Mouse (Mus musculus) lung, embryonic 16.5 days (tissue): ENCODE results near the gene Bhlhe23. TPM values are rescaled to one million over a fixed set of nuclear protein-coding genes. Genes with fewer than 3 reads are reported as not detected.

Experiments used
- ATAC-seq: fragments of 200-750 bp; cut with Nextera tagmentation; 2 replicates; pipeline ENCODE4 v1.8.0; 2017; ENCODE audit warnings: low read depth, mild to moderate bottlenecking, moderate library complexity
- H3K27ac ChIP-seq: fragments of 300-500 bp; sonication (generic); 2 replicates; pipeline ENCODE4 v1.5.1; 2014; ENCODE audit warnings: mild to moderate bottlenecking, control low read depth, low read length
- H3K27me3 ChIP-seq: fragments of 300-500 bp; sonication (generic); 2 replicates; pipeline ENCODE4 v1.6.1; 2014; ENCODE audit warnings: low read depth, low read length, mixed read lengths; ENCODE audit not compliant: control insufficient read depth, insufficient read depth
- H3K36me3 ChIP-seq: fragments of 300-500 bp; sonication (generic); 2 replicates; pipeline ENCODE4 v1.6.1; 2014; ENCODE audit warnings: low read length; ENCODE audit not compliant: control insufficient read depth, insufficient read depth
- H3K4me1 ChIP-seq: fragments of 300-500 bp; sonication (generic); replicated peaks from 2 replicates; pipeline ENCODE4 v1.6.1; 2014; ENCODE audit warnings: low read length, mixed read lengths; ENCODE audit not compliant: control insufficient read depth, insufficient read depth
- H3K4me2 ChIP-seq: fragments of 300-500 bp; sonication (generic); 2 replicates; pipeline ENCODE4 v1.6.1; 2014; ENCODE audit warnings: low read depth, low read length, control low read depth
- H3K4me3 ChIP-seq: fragments of 300-500 bp; sonication (generic); 2 replicates; pipeline ENCODE4 v1.5.1; 2014; ENCODE audit warnings: mild to moderate bottlenecking, low read length, control low read depth
- H3K9ac ChIP-seq: fragments of 300-500 bp; sonication (generic); 2 replicates; pipeline ENCODE4 v1.6.1; 2014; ENCODE audit warnings: low read length, control low read depth
- H3K9me3 ChIP-seq: fragments of 300-500 bp; sonication (generic); 2 replicates; pipeline ENCODE4 v1.6.1; 2016; ENCODE audit warnings: low read length; ENCODE audit not compliant: control insufficient read depth
- WGBS: fragments of 180-500 bp; shearing (Covaris S2); extraction: QIAGEN DNeasy Blood & Tissue Kit; methylation state at CpG from one replicate; pipeline ENCODE4 v1.1.7; 2014; 5-methylcytosine and 5-hydroxymethylcytosine counted together
- polyA plus RNA-seq: library from polyadenylated mRNA; unstranded; fragments of >200 nt; fragmentation: Nextera tagmentation; extraction: Ambion mirVana; gene quantifications from 2 replicates; pipeline ENCODE4 v1.2.1, GENCODE M21; 2015

The Bhlhe23 gene
- polyA plus RNA-seq, 1 experiment from 2014 or later = not detected

DNA sequence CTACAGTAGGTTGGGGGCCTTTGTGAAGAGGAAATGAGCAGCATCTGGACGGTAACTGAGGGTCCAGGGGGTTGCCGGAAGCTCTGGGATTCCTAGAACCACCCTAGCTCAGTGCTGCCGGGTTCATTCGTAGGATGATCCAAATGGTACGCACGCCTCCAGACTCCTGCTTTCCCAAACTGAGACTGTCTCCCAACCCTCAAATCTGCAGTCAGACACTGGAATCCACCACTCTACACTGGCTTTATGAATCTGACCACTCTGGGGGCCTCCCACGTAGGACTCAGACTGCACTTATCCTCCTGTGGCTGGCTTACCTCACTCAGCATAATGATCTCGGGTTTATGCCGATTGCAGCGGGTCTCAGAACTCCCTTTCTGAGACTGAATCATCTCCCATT is 32.8 kb upstream of the Bhlhe23 start:
- Histone ChIP-seq H3K27ac (no peak overlapping the region), H3K9ac (no peak overlapping the region), H3K9me3 (no peaks in the 10 kb centered on the region), H3K27me3 (no peaks in the 10 kb centered on the region), H3K4me2 (no peak overlapping the region), H3K4me3 (no peak overlapping the region), H3K36me3 (no peaks in the 10 kb centered on the region), H3K4me1 (no peaks in the 10 kb centered on the region)
- ATAC-seq = no peak
- 68% methylated on average over 10 of the region's 10 CpGs for WGBS

DNA sequence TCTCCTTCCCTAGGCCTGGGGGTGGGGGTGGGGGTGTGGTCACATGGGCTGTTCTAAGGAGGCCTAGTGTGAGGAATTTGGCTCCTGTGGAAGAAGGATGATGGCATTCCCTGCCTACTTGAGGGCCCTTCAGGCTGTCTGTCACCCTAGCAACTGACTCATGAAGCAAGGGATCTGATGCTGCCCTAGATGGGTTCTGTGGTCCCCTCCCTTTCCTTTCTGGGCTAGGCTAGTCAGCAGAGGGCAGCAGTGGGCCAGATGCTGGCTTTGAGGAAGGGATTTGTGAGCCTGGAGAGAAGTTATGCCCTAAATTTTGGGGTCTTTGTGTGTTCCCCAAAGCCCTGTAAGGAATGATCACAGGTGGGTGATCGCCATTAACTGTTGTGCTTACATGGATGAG is 29.3 kb upstream of the Bhlhe23 start:
- WGBS = 38% methylated on average over 1 of the region's 1 CpGs
- H3K27ac ChIP-seq = no peak overlapping the region
- H3K9me3 ChIP-seq = no peaks in the 10 kb centered on the region
- H3K4me3 ChIP-seq = no peak overlapping the region
- H3K9ac ChIP-seq = no peak overlapping the region
- no peak overlapping the region for H3K4me2 ChIP-seq
- ATAC-seq = no peak
- H3K4me1 ChIP-seq = no peaks in the 10 kb centered on the region
- H3K27me3 ChIP-seq = no peaks in the 10 kb centered on the region
- no peaks in the 10 kb centered on the region for H3K36me3 ChIP-seq

DNA sequence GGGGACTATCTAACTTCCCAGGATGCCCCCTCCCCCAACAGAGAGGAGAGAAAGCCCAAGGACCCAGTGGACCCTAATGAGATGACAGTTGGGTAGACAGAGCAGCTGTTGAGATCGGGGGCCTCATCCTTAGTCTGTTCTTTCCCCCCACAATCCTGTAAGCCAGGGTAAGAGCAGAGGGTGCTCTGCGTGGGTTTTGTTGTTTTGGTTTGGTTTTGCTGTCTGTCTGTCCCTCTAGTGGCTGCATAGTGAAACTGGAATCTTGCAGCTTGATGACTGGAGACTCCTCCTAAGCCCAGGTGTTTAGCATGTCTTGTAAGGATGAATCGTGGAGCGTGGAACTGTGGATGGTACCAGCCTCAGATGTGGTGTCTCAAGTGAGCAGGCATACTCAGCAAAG is 19.3 kb upstream of the Bhlhe23 start:
- Histone ChIP-seq H3K9ac (no peak overlapping the region), H3K36me3 (no peaks in the 10 kb centered on the region), H3K27ac (no peak overlapping the region), H3K27me3 (no peaks in the 10 kb centered on the region), H3K4me2 (no peak overlapping the region), H3K4me1 (no peaks in the 10 kb centered on the region), H3K4me3 (no peak overlapping the region), H3K9me3 (no peaks in the 10 kb centered on the region)
- no peak for ATAC-seq
- 45% methylated on average over 4 of the region's 4 CpGs for WGBS

DNA sequence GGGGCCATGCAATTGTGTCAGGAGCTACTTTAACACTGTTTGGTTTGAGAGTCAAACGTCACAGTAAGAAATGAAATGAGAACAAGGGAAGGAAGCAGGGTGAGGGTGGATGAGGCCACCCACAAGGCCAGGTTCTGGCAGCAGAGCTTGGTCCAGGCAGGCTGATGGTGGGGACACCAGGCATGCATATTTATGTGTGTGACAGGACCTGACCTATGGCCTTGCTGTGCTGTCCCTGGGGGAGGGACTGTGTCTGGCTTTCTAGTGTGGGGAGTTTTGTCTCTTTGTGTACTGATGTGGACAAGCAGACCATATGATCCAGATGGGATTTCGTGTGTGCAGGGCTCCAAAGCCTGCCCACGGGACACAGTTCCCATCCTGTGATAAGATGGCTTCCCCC is 18.9 kb upstream of the Bhlhe23 start:
- Histone ChIP-seq H3K27ac (no peak overlapping the region), H3K9ac (no peak overlapping the region), H3K9me3 (no peaks in the 10 kb centered on the region), H3K4me1 (no peaks in the 10 kb centered on the region), H3K27me3 (no peaks in the 10 kb centered on the region), H3K4me3 (no peak overlapping the region), H3K36me3 (no peaks in the 10 kb centered on the region), H3K4me2 (no peak overlapping the region)
- 42% methylated on average over 3 of the region's 3 CpGs for WGBS
- no peak for ATAC-seq

DNA sequence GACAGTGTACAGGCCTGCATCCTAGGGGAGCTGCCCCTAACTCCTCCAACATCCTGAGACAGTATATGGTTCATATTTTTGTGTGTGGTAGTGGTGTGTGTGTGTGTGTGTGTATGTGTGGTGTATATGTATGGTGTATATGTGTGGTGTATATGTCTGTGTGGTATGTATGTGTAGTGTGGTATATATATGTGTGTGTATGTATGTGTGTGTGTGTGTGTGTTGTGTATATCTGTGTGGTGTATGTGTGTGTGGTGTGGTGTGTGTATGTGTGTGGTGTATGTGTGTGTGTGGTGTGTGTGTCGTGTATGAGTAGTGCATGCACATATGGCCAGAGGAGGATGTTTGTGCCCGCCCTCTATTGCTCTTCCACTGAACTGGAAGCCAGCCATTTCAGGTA is 17.7 kb upstream of the Bhlhe23 start:
- peaks cover 5% of the 10 kb centered on the region for H3K27me3 ChIP-seq
- no peak overlapping the region for H3K9ac ChIP-seq
- H3K4me2 ChIP-seq = no peak overlapping the region
- no peaks in the 10 kb centered on the region for H3K36me3 ChIP-seq
- WGBS = 84% methylated on average over 2 of the region's 2 CpGs
- H3K4me1 ChIP-seq = no peaks in the 10 kb centered on the region
- no peak for ATAC-seq
- no peak overlapping the region for H3K27ac ChIP-seq
- H3K9me3 ChIP-seq = no peaks in the 10 kb centered on the region
- H3K4me3 ChIP-seq = no peak overlapping the region

DNA sequence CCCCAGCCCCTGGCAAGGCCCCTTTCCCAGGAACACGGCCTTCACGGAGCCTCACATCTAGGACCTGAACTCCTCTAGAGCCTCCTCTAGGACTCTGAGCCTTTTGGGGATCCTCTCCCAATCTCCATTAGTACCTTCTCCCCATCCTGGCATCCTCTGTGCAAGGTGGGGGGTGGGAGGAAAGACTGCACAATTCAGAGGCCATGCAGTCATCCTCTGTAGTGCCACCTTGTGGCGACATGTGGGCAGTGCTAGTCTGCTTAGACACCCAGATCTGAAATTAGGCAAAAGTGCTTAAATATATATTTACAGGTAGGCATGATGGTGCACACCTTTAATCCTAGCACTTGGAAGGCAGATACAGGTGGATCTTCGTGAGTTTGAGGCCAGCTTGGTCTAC is 15.0 kb upstream of the Bhlhe23 start:
- Histone ChIP-seq H3K9ac (no peak overlapping the region), H3K27ac (no peak overlapping the region), H3K9me3 (no peaks in the 10 kb centered on the region), H3K27me3 (peaks cover 9% of the 10 kb centered on the region), H3K36me3 (no peaks in the 10 kb centered on the region), H3K4me1 (no peaks in the 10 kb centered on the region), H3K4me2 (no peak overlapping the region), H3K4me3 (no peak overlapping the region)
- WGBS = 45% methylated on average over 4 of the region's 4 CpGs
- no peak for ATAC-seq

DNA sequence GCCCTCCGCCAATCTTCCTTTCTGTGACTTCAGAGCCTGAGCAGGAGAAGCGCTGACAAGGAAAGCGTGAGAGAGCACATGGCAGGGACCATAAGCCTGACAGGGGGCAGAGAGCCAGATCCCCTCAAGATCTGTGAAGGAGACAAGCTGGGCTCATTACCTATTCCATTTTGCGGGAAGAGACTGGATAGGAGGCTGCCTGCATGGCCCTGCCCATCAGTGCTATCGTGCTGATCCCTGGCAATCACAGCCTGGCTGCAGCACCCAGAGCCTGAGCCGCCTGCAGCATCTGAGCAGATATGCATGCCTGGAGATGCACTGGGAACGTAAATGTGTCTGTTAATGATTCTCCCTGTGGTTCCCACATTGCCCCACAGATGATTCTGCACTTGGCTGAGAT is 12.1 kb upstream of the Bhlhe23 start:
- Histone ChIP-seq H3K9ac (no peak overlapping the region), H3K4me3 (no peak overlapping the region), H3K9me3 (no peaks in the 10 kb centered on the region), H3K4me2 (no peak overlapping the region), H3K4me1 (no peaks in the 10 kb centered on the region), H3K27me3 (peaks cover 9% of the 10 kb centered on the region), H3K36me3 (no peaks in the 10 kb centered on the region), H3K27ac (no peak overlapping the region)
- no peak for ATAC-seq
- 10% methylated on average over 6 of the region's 7 CpGs for WGBS

DNA sequence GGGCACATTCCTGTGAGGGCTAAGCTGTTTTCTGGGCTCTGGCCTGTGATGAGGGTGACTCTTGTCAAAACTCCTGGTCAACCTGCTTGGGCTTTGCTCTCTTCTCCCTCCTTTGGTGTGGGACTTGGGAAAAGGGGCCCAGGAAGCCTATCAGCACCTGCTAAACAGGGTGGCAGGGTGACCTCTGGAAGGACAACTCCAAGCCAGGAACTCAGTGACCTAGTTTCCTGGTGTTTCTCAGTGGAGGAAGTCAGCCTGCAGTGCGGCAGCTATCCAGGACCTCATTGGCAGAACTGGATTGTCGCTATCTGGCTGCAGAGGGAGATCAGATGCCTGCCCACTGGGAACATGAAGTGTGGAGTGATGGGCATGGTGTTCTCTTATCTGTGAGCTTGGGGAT is 11.7 kb upstream of the Bhlhe23 start:
- no peak overlapping the region for H3K4me3 ChIP-seq
- no peak overlapping the region for H3K27ac ChIP-seq
- H3K9ac ChIP-seq = no peak overlapping the region
- ATAC-seq = no peak
- no peaks in the 10 kb centered on the region for H3K4me1 ChIP-seq
- H3K4me2 ChIP-seq = no peak overlapping the region
- no peaks in the 10 kb centered on the region for H3K9me3 ChIP-seq
- WGBS = 12% methylated on average over 2 of the region's 2 CpGs
- H3K36me3 ChIP-seq = no peaks in the 10 kb centered on the region
- peaks cover 9% of the 10 kb centered on the region for H3K27me3 ChIP-seq

DNA sequence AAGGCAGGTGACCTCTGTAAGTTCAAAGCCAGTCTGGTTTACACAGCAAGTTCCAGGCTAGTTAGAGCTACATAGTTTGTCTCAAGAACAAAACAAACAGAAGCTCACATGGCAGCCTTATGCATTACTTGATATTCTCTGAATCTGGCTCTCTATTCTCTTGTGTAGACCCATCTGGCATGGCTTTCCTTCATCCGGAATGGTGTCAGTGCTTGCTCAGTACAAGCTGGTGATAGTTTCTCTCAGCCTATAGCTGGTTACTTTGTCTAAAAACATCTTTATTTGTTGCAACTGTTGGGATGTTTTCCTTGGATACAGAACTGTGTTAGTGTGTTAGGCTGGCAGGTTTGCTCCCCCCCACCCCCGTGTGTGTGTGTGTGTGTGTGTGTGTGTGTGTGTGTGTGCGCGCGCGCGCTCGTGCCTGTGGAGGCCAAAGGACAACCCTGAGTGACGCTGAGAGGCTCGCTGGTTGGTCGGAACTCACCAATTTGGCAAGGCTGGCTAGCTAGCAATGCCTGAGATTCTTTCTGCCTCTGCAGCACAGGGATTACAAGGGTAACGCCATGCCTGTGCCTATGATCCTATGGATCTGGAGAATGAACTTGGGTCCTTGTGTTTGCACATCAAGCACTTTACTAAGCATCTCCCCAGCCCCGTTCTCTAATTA is 11.0 kb upstream of the Bhlhe23 start:
- 64% methylated on average over 13 of the region's 13 CpGs for WGBS
- H3K27me3 ChIP-seq = peaks cover 9% of the 10 kb centered on the region
- H3K4me2 ChIP-seq = no peak overlapping the region
- ATAC-seq = no peak
- no peak overlapping the region for H3K9ac ChIP-seq
- no peak overlapping the region for H3K27ac ChIP-seq
- H3K9me3 ChIP-seq = no peaks in the 10 kb centered on the region
- no peaks in the 10 kb centered on the region for H3K4me1 ChIP-seq
- H3K36me3 ChIP-seq = no peaks in the 10 kb centered on the region
- no peak overlapping the region for H3K4me3 ChIP-seq

DNA sequence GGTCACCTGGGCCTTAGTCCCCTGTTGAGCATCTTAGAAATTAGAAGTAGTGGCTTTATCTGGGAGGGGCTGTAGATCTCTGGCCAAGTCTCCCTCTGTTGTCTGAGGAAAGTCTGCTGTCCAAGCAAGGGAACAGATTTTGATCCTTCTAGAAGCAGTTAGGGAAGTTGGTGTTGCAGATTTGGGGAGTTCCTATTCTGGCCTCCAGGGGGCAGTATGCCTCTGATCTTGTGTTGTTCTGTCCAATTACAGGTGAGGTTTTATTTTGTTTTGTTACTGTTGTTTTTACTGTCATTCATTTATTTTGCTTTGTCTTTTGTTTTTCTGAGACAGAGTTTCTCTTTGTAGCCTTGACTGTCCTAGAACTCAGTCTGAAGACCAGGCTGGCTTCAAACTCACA is 10.0 kb upstream of the Bhlhe23 start:
- Histone ChIP-seq H3K9me3 (no peaks in the 10 kb centered on the region), H3K4me3 (no peak overlapping the region), H3K4me1 (no peaks in the 10 kb centered on the region), H3K9ac (no peak overlapping the region), H3K27ac (no peak overlapping the region), H3K27me3 (peaks cover 9% of the 10 kb centered on the region), H3K36me3 (no peaks in the 10 kb centered on the region), H3K4me2 (no peak overlapping the region)
- ATAC-seq = no peak
